Mouse (Mus musculus) liver, adult 2 months (tissue): ENCODE measurements around the gene Zg16. TPM values are rescaled to one million over a fixed set of nuclear protein-coding genes. Genes with fewer than 3 reads are reported as not detected.

Experiments
- DNase-seq: peaks from one replicate; pipeline ENCODE4 v3.0.0-alpha.2; 2011; ENCODE audit warnings: low read depth, low spot score; ENCODE audit errors: extremely low read depth
- H3K27ac ChIP-seq: fragments of 200-500 bp; replicated peaks from 2 replicates; pipeline ENCODE4 v1.5.1; 2012; ENCODE audit warnings: low read depth, mild to moderate bottlenecking, control low read depth, inconsistent platforms, low read length; ENCODE audit not compliant: insufficient read depth
- H3K27me3 ChIP-seq: fragments of 200-500 bp; 2 replicates; pipeline ENCODE4 v1.6.1; 2012; ENCODE audit warnings: mild to moderate bottlenecking, moderate library complexity, low read length, inconsistent platforms; ENCODE audit not compliant: control insufficient read depth, insufficient read depth
- H3K36me3 ChIP-seq: fragments of 200-500 bp; 2 replicates; pipeline ENCODE4 v1.6.1; 2012; ENCODE audit warnings: low read length, inconsistent platforms; ENCODE audit not compliant: control insufficient read depth, insufficient read depth
- H3K4me1 ChIP-seq: fragments of 200-500 bp; 2 replicates; pipeline ENCODE4 v1.6.1; 2011; ENCODE audit warnings: low read length; ENCODE audit not compliant: control insufficient read depth, insufficient read depth
- H3K4me3 ChIP-seq: fragments of 200-500 bp; 2 replicates; pipeline ENCODE4 v1.5.1; 2011; ENCODE audit warnings: low read depth, mild to moderate bottlenecking, control low read depth, low read length, moderate library complexity; ENCODE audit not compliant: insufficient read depth
- H3K79me2 ChIP-seq: fragments of 200-500 bp; 2 replicates; pipeline ENCODE4 v1.6.1; 2012; ENCODE audit warnings: inconsistent platforms, mild to moderate bottlenecking, low read length, moderate library complexity; ENCODE audit not compliant: control insufficient read depth, insufficient read depth
- H3K9ac ChIP-seq: fragments of 200-500 bp; 2 replicates; pipeline ENCODE4 v1.6.1; 2012; ENCODE audit warnings: low read depth, mild to moderate bottlenecking, control low read depth, inconsistent platforms, low read length
- CTCF ChIP-seq: fragments of 200-500 bp; IDR thresholded peaks from 2 replicates; pipeline ENCODE4 v1.5.1; 2011; ENCODE audit warnings: low read depth, low read length, control low read depth
- POLR2A ChIP-seq: fragments of 200-500 bp; IDR thresholded peaks from 2 replicates; pipeline ENCODE4 v1.6.1; 2011; ENCODE audit warnings: low read length, control low read depth; ENCODE audit not compliant: insufficient read depth; ENCODE audit errors: extremely low read depth
- WGBS: fragments of 180-500 bp; shearing (Covaris S2); methylation state at CpG from one replicate; pipeline ENCODE4 v1.1.7; 2018; 5-methylcytosine and 5-hydroxymethylcytosine counted together
- polyA plus RNA-seq: library from polyadenylated mRNA; depleted of rRNA; stranded (reverse); fragments of >200 nt; gene quantifications from 2 replicates; pipeline ENCODE4 v1.2.3, GENCODE M21; 2012
- total RNA-seq: library from RNA; depleted of rRNA; stranded (reverse); fragments of >200 nt; gene quantifications from 2 replicates; pipeline ENCODE4 v1.2.3, GENCODE M21; 2014

Zg16 gene
- total and polyA plus RNA-seq, 2 experiments, result 2.3 to 47.8 TPM

- no peaks in the 10 kb centered on the region; the same call in 1 of the 2 replicates for H3K36me3 ChIP-seq
- no peak overlapping the region for H3K9ac ChIP-seq
- H3K27me3 ChIP-seq, result no peaks in the 10 kb centered on the region
- H3K4me1 ChIP-seq, result peaks cover 18% of the 10 kb centered on the region
- no peaks in the 10 kb centered on the region; the same call in 1 of the 2 replicates for H3K79me2 ChIP-seq
- DNase-seq, result no peak
- WGBS, result 89% methylated on average over 3 of the region's 3 CpGs
- TF ChIP-seq CTCF, result no peak
- TF ChIP-seq POLR2A, result no peak
- no peak overlapping the region for H3K4me3 ChIP-seq
- H3K27ac ChIP-seq, result no peak overlapping the region
These were observed 67.1 kb downstream of the Zg16 start for GRCm38 (mm10) chr7:127020031-127020430.

DNA sequence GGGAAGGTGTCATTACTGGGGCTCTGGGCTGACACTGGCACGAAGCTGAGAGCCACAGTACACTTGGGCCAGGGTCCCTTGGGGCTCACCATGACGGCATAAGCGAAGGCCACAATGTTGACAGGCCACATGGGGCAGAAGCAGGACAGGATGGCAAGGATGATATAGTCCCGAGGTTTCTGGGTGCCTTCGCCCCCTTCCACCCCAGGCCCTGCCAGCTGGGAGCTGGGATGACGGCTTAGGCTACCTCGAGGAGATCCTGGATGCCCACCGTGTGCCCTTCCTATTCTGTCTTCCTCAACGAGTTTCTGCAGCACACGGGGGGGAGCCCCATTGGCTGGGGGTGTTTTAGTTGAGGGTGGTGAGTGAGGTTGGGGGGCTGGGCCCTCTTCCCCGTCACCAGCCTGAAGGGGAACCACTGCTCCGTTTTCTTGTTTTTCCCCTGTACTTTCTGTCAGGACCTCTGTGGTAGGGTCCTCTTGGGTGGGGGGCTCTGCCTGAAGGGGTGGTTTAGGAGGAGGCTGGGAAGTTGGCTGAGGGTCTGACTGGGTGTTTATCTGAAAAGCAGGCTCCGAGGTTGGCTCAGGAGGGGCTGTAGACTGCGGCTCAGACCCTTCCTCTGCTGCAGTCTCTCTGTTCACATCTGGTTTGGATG, 67.7 kb downstream of the Zg16 start:
- H3K4me1 ChIP-seq, result peaks cover 14% of the 10 kb centered on the region
- H3K27ac ChIP-seq, result no peak overlapping the region
- TF ChIP-seq CTCF (no peak), POLR2A (no peak)
- H3K79me2 ChIP-seq, result no peaks in the 10 kb centered on the region; the same call in 1 of the 2 replicates
- no peak overlapping the region for H3K9ac ChIP-seq
- H3K4me3 ChIP-seq, result no peak overlapping the region
- WGBS, result 86% methylated on average over 14 of the region's 14 CpGs
- H3K36me3 ChIP-seq, result no peaks in the 10 kb centered on the region; the same call in 1 of the 2 replicates
- no peak for DNase-seq
- no peaks in the 10 kb centered on the region for H3K27me3 ChIP-seq

DNA sequence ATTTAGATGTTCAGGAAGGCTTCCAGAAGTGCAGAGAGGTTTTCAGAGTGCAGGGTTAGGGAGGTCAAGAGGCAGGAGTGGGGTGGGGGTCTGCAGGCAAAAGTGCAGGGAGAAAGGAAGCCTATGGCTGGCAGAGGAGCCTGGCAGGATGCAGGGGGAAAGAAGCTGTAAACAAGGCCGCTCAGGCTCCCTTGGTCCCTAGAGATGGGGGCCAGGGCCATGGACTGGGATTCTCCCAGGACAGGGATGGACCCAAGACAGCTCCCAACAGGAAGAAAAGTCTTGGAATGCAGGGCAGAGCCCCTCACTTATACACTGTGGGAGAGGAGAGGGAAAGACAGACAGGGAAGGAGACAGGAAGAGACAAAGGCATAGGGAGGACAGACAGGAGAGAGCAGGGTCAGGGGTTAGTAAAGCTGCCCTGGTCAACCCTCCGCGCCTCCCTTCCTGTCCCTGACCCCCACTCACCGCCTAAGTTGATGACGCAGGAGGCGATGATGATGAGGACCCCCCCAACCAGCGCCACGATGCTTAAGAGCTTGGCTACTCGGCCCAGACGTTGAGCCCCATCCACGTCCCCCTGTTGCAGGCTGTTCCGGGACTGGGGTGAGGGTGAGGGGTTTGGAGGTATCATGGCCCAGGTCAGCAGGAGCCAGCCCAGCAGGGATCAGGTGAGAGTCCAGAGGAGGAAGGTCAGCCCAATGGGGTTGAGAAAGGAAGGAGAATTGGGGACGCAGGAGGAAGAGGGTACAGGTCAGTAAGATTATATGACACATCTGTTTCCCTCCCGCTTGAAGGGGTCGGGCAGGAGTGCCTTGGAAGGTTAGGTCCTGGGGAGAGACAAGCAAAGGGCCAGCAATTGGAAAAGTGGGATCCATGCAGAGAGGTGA, 68.5 kb downstream of the Zg16 start:
- Histone ChIP-seq H3K4me1 (peaks cover 14% of the 10 kb centered on the region), H3K9ac (no peak overlapping the region), H3K4me3 (no peak overlapping the region), H3K79me2 (peaks cover 6% of the 10 kb centered on the region; the same call in 1 of the 2 replicates), H3K27me3 (no peaks in the 10 kb centered on the region), H3K27ac (no peak overlapping the region), H3K36me3 (no peaks in the 10 kb centered on the region)
- no peak for DNase-seq
- 81% methylated on average over 15 of the region's 15 CpGs for WGBS
- TF ChIP-seq POLR2A (no peak), CTCF (no peak)

GRCm38 (mm10) chr7:127017950-127018345, 69.2 kb downstream of the Zg16 start:
- TF ChIP-seq POLR2A, result no peak
- TF ChIP-seq CTCF, result no peak
- DNase-seq, result no peak
- H3K79me2 ChIP-seq, result peaks cover 13% of the 10 kb centered on the region; the same call in 1 of the 2 replicates
- H3K27ac ChIP-seq, result peak overlapping the region; percentile 6; the same call in 1 of the 2 replicates
- no peak overlapping the region for H3K4me3 ChIP-seq
- H3K4me1 ChIP-seq, result peaks cover 20% of the 10 kb centered on the region
- WGBS, result 51% methylated on average over 6 of the region's 6 CpGs
- H3K36me3 ChIP-seq, result no peaks in the 10 kb centered on the region
- no peak overlapping the region for H3K9ac ChIP-seq
- H3K27me3 ChIP-seq, result no peaks in the 10 kb centered on the region

DNA sequence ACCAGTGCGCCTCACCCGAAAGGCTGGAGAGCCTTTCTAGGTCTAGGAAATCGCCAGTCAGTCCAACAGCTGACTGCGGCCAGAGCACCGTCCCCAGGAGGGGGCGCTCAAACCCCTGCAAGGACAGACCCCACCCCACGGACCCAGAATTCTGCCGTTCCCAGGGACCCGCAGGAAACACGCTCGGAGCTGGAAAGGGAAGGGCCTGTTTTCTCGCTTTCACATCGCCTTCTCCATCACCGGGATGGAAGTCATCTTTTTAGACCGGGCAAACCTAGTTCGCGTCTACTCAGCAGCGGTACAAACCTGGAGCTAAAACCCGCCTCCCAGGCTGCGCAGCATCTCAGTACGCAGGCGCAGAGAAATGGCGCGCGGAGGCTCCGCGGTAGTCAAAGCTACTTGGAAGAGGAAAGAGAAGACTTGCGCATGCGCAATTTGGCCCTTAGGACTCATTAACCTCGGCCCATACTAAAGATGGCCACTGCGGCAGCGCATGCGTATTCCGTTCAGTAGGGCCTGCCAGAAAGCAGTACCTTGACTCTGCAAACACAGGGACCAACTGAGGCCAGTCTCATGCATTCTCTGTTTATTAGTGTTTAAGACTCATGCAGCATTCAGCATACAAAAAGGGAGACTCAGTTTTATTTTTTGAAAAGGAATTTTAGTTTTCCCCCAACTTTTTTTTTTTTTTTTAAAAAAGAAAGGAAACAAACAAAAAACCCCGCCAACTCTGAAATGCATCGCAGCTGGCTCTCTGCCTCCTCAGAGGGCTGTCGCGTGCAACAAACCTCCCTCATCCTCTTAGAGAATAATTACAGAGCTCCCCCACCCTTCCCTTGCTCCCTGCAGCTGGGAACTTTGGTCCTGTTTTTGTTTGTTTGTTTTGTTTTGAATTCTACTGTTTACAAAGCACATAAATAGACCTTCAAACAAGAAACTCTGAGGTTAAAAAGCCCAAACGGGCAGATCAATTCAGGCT, 69.9 kb downstream of the Zg16 start, which contains the start of gene Pagr1a:
Gene Pagr1a, minus strand, starts transcription at position 382 of the 979 bp plus-strand sequence.
- H3K4me1 ChIP-seq, result peaks cover 20% of the 10 kb centered on the region
- peak; percentile 37; the same call in 1 of the 2 replicates for TF ChIP-seq POLR2A
- peak; percentile 83 for TF ChIP-seq CTCF
- DNase-seq, result peak; percentile 97
- peak within 1 kb of the TSS; percentile 74 for H3K4me3 ChIP-seq
- H3K27ac ChIP-seq, result peak within 1 kb of the TSS; percentile 86
- peak within 1 kb of the TSS; percentile 80 for H3K9ac ChIP-seq
- peaks cover 16% of the 10 kb centered on the region; the same call in 1 of the 2 replicates for H3K79me2 ChIP-seq
- no peaks in the 10 kb centered on the region for H3K27me3 ChIP-seq
- 1% methylated on average over 39 of the region's 39 CpGs for WGBS
- H3K36me3 ChIP-seq, result no peaks in the 10 kb centered on the region
